Mouse (Mus musculus) gastrocnemius, postnatal 10 days (tissue): ENCODE measurements around the gene Isg20. TPM values are rescaled to one million over a fixed set of nuclear protein-coding genes. Genes with fewer than 3 reads are reported as not detected.

Source experiments
- DNase-seq: peaks from one replicate; pipeline ENCODE4 v3.0.0; 2021; ENCODE audit warnings: mixed read lengths
- microRNA-seq, 2 experiments: library from miRNA; unstranded; fragments of <30 nt; microRNA quantifications; one replicate each; pipeline ENCODE4 v1.2.0; 2021
- total RNA-seq, 2 experiments: library from RNA; stranded (reverse); gene quantifications; 2 replicates each; pipeline ENCODE4 v1.2.3; 2021

The Isg20 gene
- total RNA-seq, 2 experiments from 2014 or later: 0.89 to 3.6 TPM

GRCm38 (mm10) chr7:78955086-78955485 is 41.9 kb downstream of the Isg20 start:
- no peak for DNase-seq

- DNase-seq: no peak
These were observed 45.4 kb downstream of the Isg20 start for GRCm38 (mm10) chr7:78958499-78959073.

- no peak for DNase-seq
These were observed 50.7 kb downstream of the Isg20 start for GRCm38 (mm10) chr7:78963891-78964290.

Small RNA genes within 50 kb of the gene (microRNA-seq; reads per million reads assigned to microRNA genes)
- 3.3 to 5.4 reads per million in 2 experiments for gene Mir7-2

Other genes with a start within 250 kb of the Isg20 start
- gene Ntrk3, start 175.4 kb upstream of the Isg20 start, total RNA-seq: 1 to 10 TPM; 3.1 to 3.7 TPM
- gene Mrps11, start 130.3 kb upstream of the Isg20 start, total RNA-seq: 10 to 100 TPM; 24.1 to 24.4 TPM
- 10 to 100 TPM; 27.1 to 35.4 TPM for gene Mrpl46, start 129.9 kb upstream of the Isg20 start, total RNA-seq
- 10 to 100 TPM in 1 of 2 experiments, 1 to 10 TPM in 1; 7.3 to 10.3 TPM for gene Det1, start 66.2 kb upstream of the Isg20 start, total RNA-seq
- gene Aen, start 17.6 kb upstream of the Isg20 start, total RNA-seq: 10 to 100 TPM; 22.7 to 27.1 TPM
- 1 to 10 TPM; 4.4 to 5.1 TPM for gene Acan, start 140.1 kb downstream of the Isg20 start, total RNA-seq
- gene Hapln3, start 217.6 kb downstream of the Isg20 start, total RNA-seq: under 1 TPM; 0.79 to 0.82 TPM
- gene Mfge8, start 235.6 kb downstream of the Isg20 start, total RNA-seq: 10 to 100 TPM; 75.9 to 82.3 TPM